Mouse (Mus musculus) hindbrain, embryonic 11.5 days (tissue): ENCODE measurements around the gene Gjc3. TPM values are rescaled to one million over a fixed set of nuclear protein-coding genes. Genes with fewer than 3 reads are reported as not detected.
"Not testable (repeated sequence)": the region's sequence is repeated elsewhere in the genome, so short reads cannot be mapped to it uniquely, and the experiment has no call there.

Source experiments
- ATAC-seq: fragments of 200-750 bp; cut with Nextera tagmentation; 2 replicates; pipeline ENCODE4 v1.8.0; 2017; ENCODE audit warnings: mild to moderate bottlenecking, moderate TSS enrichment, moderate library complexity; ENCODE audit not compliant: low FRiP score
- DNase-seq: peaks from one replicate; pipeline ENCODE4 v3.0.0-alpha.2; 2015; ENCODE audit warnings: low spot score
- H3K27ac ChIP-seq: fragments of 300-500 bp; sonication (generic); 2 replicates; pipeline ENCODE4 v1.5.1; 2014; ENCODE audit warnings: mild to moderate bottlenecking, low read depth, low read length
- H3K27me3 ChIP-seq: fragments of 300-500 bp; sonication (generic); 2 replicates; pipeline ENCODE4 v1.6.1; 2014; ENCODE audit warnings: mild to moderate bottlenecking, low read length, moderate library complexity, mixed read lengths; ENCODE audit not compliant: control insufficient read depth, insufficient read depth
- H3K36me3 ChIP-seq: fragments of 300-500 bp; sonication (generic); 2 replicates; pipeline ENCODE4 v1.6.1; 2014; ENCODE audit warnings: mild to moderate bottlenecking, low read length, moderate library complexity, mixed read lengths; ENCODE audit not compliant: control insufficient read depth, insufficient read depth
- H3K4me1 ChIP-seq: fragments of 300-500 bp; sonication (generic); replicated peaks from 2 replicates; pipeline ENCODE4 v1.6.1; 2014; ENCODE audit warnings: low read length, mixed read lengths; ENCODE audit not compliant: control insufficient read depth, insufficient read depth
- H3K4me2 ChIP-seq: fragments of 300-500 bp; sonication (generic); replicated peaks from 2 replicates; pipeline ENCODE4 v1.6.1; 2014; ENCODE audit warnings: mild to moderate bottlenecking, low read depth, low read length
- H3K4me3 ChIP-seq: fragments of 300-500 bp; sonication (generic); 2 replicates; pipeline ENCODE4 v1.5.1; 2014; ENCODE audit warnings: low read depth, low read length
- H3K9ac ChIP-seq: fragments of 300-500 bp; sonication (generic); 2 replicates; pipeline ENCODE4 v1.6.1; 2014; ENCODE audit warnings: low read depth, low read length
- H3K9me3 ChIP-seq: fragments of 300-500 bp; sonication (generic); 2 replicates; pipeline ENCODE4 v1.6.1; 2016; ENCODE audit warnings: low read length; ENCODE audit not compliant: control insufficient read depth
- WGBS: fragments of 180-500 bp; shearing (Covaris S2); extraction: QIAGEN DNeasy Blood & Tissue Kit; methylation state at CpG from one replicate; pipeline ENCODE4 v1.1.7; 2014; 5-methylcytosine and 5-hydroxymethylcytosine counted together
- polyA plus RNA-seq: library from polyadenylated mRNA; unstranded; fragments of >200 nt; fragmentation: Nextera tagmentation; extraction: Ambion mirVana; gene quantifications from 2 replicates; pipeline ENCODE4 v1.2.1, GENCODE M21; 2014

Gjc3 gene
- polyA plus RNA-seq, 1 experiment from 2014 or later = 0.23 TPM

- 75% methylated on average over 2 of the region's 2 CpGs for WGBS
- ATAC-seq (no peak), DNase-seq (no peak)
- Histone ChIP-seq H3K4me2 (no peak overlapping the region), H3K36me3 (no peaks in the 10 kb centered on the region), H3K4me3 (no peak overlapping the region), H3K9ac (no peak overlapping the region), H3K27ac (no peak overlapping the region), H3K27me3 (no peaks in the 10 kb centered on the region), H3K9me3 (no peaks in the 10 kb centered on the region), H3K4me1 (no peaks in the 10 kb centered on the region)
Observed at GRCm38 (mm10) chr5:137936486-137936885, 26.4 kb downstream of the Gjc3 start.

DNA sequence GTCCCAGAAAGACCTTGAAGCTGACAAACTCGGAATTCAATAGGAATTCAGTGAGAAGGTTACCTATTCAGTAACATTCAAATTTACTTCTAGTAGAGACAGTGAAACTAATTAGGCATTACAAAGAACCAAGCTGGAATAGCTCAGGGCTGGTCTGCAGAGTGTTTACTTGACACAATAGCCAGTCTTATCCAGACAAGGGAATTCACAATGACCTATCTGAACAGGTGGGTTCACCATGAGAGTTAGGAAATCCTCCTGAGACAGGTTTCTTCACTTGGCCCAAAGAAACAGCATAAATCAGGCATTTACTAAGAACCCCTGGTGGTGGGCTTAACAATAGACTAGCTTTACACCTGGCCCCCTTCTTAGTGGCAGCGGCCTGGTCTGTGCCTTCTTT lies 29.0 kb downstream of the Gjc3 start:
- H3K9me3 ChIP-seq, ATAC-seq, H3K4me2 ChIP-seq, DNase-seq, H3K27ac ChIP-seq, H3K4me3 ChIP-seq, H3K4me1 ChIP-seq, H3K9ac ChIP-seq, H3K27me3 ChIP-seq, H3K36me3 ChIP-seq: not testable (repeated sequence)
- 71% methylated on average over 2 of the region's 2 CpGs for WGBS

DNA sequence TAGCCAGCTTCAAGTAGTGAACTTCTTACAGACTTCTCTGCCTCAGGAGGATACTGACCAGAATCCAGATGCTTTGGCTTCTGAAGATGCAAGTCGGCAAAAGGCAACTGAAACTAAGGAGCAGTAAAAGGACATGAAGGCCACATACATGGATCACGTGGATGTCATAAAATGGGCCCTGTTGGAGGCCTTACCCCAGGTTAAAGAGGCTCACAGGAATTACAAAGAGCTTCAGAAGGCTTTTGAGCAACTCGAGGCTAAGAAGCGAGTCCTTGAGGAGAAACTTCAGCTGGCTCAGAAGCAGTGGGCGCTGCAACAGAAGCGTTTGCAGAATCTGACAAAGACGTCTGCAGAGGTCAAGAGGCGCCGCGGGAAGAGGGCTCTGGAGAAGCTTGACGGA lies 34.5 kb downstream of the Gjc3 start:
- no peak overlapping the region for H3K4me3 ChIP-seq
- no peak for ATAC-seq
- no peaks in the 10 kb centered on the region for H3K36me3 ChIP-seq
- H3K9me3 ChIP-seq = no peaks in the 10 kb centered on the region
- H3K27me3 ChIP-seq = no peaks in the 10 kb centered on the region
- no peak overlapping the region for H3K9ac ChIP-seq
- WGBS = 83% methylated on average over 11 of the region's 11 CpGs
- H3K4me2 ChIP-seq = no peak overlapping the region
- H3K27ac ChIP-seq = no peak overlapping the region
- no peaks in the 10 kb centered on the region for H3K4me1 ChIP-seq
- DNase-seq = no peak

DNA sequence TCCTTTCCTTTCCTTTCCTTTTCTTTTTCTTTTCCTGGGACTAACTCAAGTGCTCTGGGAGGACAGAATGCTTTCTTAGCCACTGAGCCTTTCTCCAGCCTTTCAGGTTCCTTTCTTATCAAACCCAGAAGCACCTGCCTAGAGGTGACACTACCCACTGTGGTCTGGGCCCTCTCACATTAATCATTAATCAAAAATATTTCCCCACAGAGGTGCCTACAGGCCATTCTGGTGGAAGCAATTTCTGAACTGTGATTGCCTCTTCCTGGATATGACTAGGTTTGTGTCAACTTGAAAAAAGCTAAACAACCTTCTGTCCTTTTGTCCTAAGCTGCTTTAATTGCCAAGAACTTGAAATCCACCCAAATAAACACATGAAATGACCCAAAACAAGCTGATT lies 40.7 kb downstream of the Gjc3 start:
- no peak overlapping the region for H3K27ac ChIP-seq

DNA sequence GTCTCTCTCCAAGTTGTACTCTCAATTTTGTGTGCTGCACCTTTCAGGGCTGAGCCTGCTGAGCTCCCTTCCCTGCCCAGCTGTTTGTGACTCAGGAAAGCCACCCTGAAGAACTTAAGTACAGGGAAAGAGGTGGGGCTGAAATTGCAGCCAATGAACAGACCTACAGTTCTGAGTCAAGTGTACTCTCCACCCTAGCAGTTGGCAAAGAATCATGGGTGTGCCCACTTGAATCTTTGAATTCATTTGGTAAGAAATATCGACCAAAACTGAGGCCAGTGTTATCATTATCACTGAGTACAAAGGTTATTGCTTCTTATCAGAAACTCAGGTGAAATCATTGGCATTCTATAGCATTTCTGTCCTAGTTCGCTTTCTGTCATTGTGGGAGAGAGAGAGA lies 41.4 kb downstream of the Gjc3 start, which contains the start of gene Cyp3a13:
TSS of gene Cyp3a13 (minus strand) at position 88 of the 400 bp plus-strand sequence.
- H3K27ac ChIP-seq = no peak within 1 kb of the TSS
- no peak within 1 kb of the TSS for H3K4me3 ChIP-seq
- no peaks in the 10 kb centered on the region for H3K36me3 ChIP-seq
- ATAC-seq (no peak), DNase-seq (no peak)
- H3K9me3 ChIP-seq = no peaks in the 10 kb centered on the region
- 52% methylated on average over 2 of the region's 2 CpGs for WGBS
- no peak within 1 kb of the TSS for H3K9ac ChIP-seq
- no peak within 1 kb of the TSS for H3K4me2 ChIP-seq
- H3K4me1 ChIP-seq = no peaks in the 10 kb centered on the region
- no peaks in the 10 kb centered on the region for H3K27me3 ChIP-seq

More for the DNA sequence above, 40.7 kb downstream of the Gjc3 start:
- Histone ChIP-seq H3K9ac (no peak overlapping the region), H3K4me1 (no peaks in the 10 kb centered on the region), H3K36me3 (no peaks in the 10 kb centered on the region), H3K9me3 (no peaks in the 10 kb centered on the region), H3K27me3 (no peaks in the 10 kb centered on the region), H3K4me2 (no peak overlapping the region), H3K4me3 (no peak overlapping the region)
- ATAC-seq (no peak), DNase-seq (no peak)

- ATAC-seq (no peak), DNase-seq (no peak)
- H3K4me2 ChIP-seq = no peak overlapping the region
- H3K27me3 ChIP-seq = no peaks in the 10 kb centered on the region
- no peak overlapping the region for H3K9ac ChIP-seq
- H3K4me3 ChIP-seq = no peak overlapping the region
- no peaks in the 10 kb centered on the region for H3K36me3 ChIP-seq
- H3K9me3 ChIP-seq = no peaks in the 10 kb centered on the region
- H3K27ac ChIP-seq = no peak overlapping the region
- 86% methylated on average over 6 of the region's 6 CpGs for WGBS
- no peaks in the 10 kb centered on the region for H3K4me1 ChIP-seq
Observed at GRCm38 (mm10) chr5:137915550-137915949, 47.3 kb downstream of the Gjc3 start.

DNA sequence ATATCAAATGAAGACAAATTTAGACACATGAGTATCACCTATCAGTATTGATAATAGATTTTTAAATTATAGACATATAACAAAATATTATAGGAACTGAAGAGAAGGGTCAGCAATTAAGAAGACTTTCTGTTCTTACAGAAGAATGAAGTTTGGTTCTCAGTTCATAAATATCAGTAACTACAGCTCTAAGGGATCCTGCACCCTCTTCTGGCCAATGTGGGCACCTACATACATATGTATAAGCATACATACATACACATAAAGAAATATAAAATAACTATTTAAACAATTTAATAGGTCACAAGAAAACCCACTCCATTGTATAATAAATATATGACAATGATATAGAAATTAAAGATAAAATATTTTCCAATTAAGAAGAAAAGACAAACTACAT lies 48.4 kb downstream of the Gjc3 start:
- ATAC-seq (no peak), DNase-seq (no peak)
- Histone ChIP-seq H3K36me3 (no peaks in the 10 kb centered on the region), H3K9me3 (no peaks in the 10 kb centered on the region), H3K9ac (no peak overlapping the region), H3K4me1 (no peaks in the 10 kb centered on the region), H3K4me2 (no peak overlapping the region), H3K27me3 (no peaks in the 10 kb centered on the region), H3K27ac (no peak overlapping the region), H3K4me3 (no peak overlapping the region)

- no peak for ATAC-seq
- no peak overlapping the region for H3K27ac ChIP-seq
- H3K36me3 ChIP-seq = no peaks in the 10 kb centered on the region
- H3K9me3 ChIP-seq = no peaks in the 10 kb centered on the region
- H3K4me3 ChIP-seq = no peak overlapping the region
- 89% methylated on average over 3 of the region's 3 CpGs for WGBS
- H3K27me3 ChIP-seq = no peaks in the 10 kb centered on the region
- DNase-seq = no peak
- no peak overlapping the region for H3K9ac ChIP-seq
- H3K4me1 ChIP-seq = no peaks in the 10 kb centered on the region
- no peak overlapping the region for H3K4me2 ChIP-seq
Observed at GRCm38 (mm10) chr5:137909564-137910262, 53.2 kb downstream of the Gjc3 start.
